Comparison of ENCODE assay signal across 9 mouse cellular contexts in genomic region chr1:13784396-13784795, GRCm38 (mm10).
DNase-seq lines count a peak whose midpoint lies in the region; ATAC-seq and TF ChIP-seq lines count a peak whose summit lies in the region.
"Had no signal": no experiment of that assay in that cellular context is flagged by ENCODE, and none has a peak within 500 bp of the region (broad histone marks: within the 10 kb centered on the region; RNA-seq: fewer than 3 reads in every experiment).

No protein-coding gene starts in this region.

- H3K36me3 ChIP-seq in heart, postnatal 0 days (replicated peaks; ENCODE audit: control insufficient read depth, insufficient read depth, low read length): no peaks in the 10 kb centered on the region
- no peaks in the 10 kb centered on the region for H3K36me3 ChIP-seq in heart, embryonic 11.5 days (ENCODE audit: control insufficient read depth, insufficient read depth, low read length)
- H3K36me3 ChIP-seq in G1E (replicated peaks): no peaks in the 10 kb centered on the region

- peak; percentile 60 for DNase-seq in heart, postnatal 0 days (ENCODE audit: low spot score)
- DNase-seq in 3T3-L1 (ENCODE audit: low read depth, low spot score): peak; percentile 85
- DNase-seq in G1E (ENCODE audit: low spot score): peak; percentile 56
- peak; percentile 13 to 50 for DNase-seq in cerebellum, postnatal 25 days
- peak; percentile 9 for DNase-seq in layer of hippocampus, adult 9-11 months
- peak; percentile 41 for DNase-seq in retina, adult 2 months (ENCODE audit: low read depth, low spot score)

- H3K27ac ChIP-seq in heart, postnatal 0 days (ENCODE audit: low read depth): no peak overlapping the region
- no peak overlapping the region for H3K27ac ChIP-seq in heart, embryonic 11.5 days (ENCODE audit: low read depth, low read length)

- no peak overlapping the region for H3K4me2 ChIP-seq in heart, postnatal 0 days (ENCODE audit: low read depth, low read length)
- H3K4me2 ChIP-seq in heart, embryonic 11.5 days: no peak overlapping the region

- no peak for TF ChIP-seq EP300 in heart, postnatal 0 days (IDR thresholded peaks at IDR 0.05; ENCODE audit: low read depth)

- H3K9me3 ChIP-seq in heart, postnatal 0 days (replicated peaks; ENCODE audit: control insufficient read depth, low read length): no peaks in the 10 kb centered on the region
- H3K9me3 ChIP-seq in heart, embryonic 11.5 days (replicated peaks; ENCODE audit: control insufficient read depth, low read length): no peaks in the 10 kb centered on the region
- H3K9me3 ChIP-seq in G1E (replicated peaks): no peaks in the 10 kb centered on the region

- H3K4me3 ChIP-seq in heart, postnatal 0 days (ENCODE audit: low read depth, low read length): no peak overlapping the region
- H3K4me3 ChIP-seq in heart, embryonic 11.5 days (ENCODE audit: low read depth, low read length): no peak overlapping the region
- no peak overlapping the region for H3K4me3 ChIP-seq in G1E (ENCODE audit: low read depth, low read length)
- H3K4me3 ChIP-seq: erythroblast, embryonic 14.5 days had no signal

- 9% methylated on average over 4 of the region's 4 CpGs for WGBS in heart, postnatal 0 days
- 8% methylated on average over 4 of the region's 4 CpGs for WGBS in heart, embryonic 11.5 days (ENCODE audit: insufficient replicate concordance)

- no peaks in the 10 kb centered on the region for H3K27me3 ChIP-seq in heart, postnatal 0 days (ENCODE audit: control insufficient read depth, insufficient read depth, low read length)
- H3K27me3 ChIP-seq in heart, embryonic 11.5 days (ENCODE audit: control insufficient read depth, insufficient read depth, low read length): no peaks in the 10 kb centered on the region
- peaks cover 3% of the 10 kb centered on the region; the same call in 1 of the 2 replicates for H3K27me3 ChIP-seq in G1E (ENCODE audit: insufficient read depth, low read length)

- no peak for ATAC-seq in heart, postnatal 0 days (ENCODE audit: insufficient read depth, low read depth)
- no peak for ATAC-seq in heart, embryonic 11.5 days (replicated peaks; ENCODE audit: insufficient number of reproducible peaks, low FRiP score, low TSS enrichment)
- no peak; the same call in 1 of the 2 replicates for ATAC-seq in G1E (ENCODE audit: extremely low read depth, insufficient number of reproducible peaks, low FRiP score, poor library complexity, severe bottlenecking)
- no peak for ATAC-seq in inflammation-experienced regulatory T-cells, adult 6 months

- peak; percentile 80 for TF ChIP-seq CTCF in heart, postnatal 0 days (IDR thresholded peaks at IDR 0.05; ENCODE audit: low read depth)
- peak; percentile 75 for TF ChIP-seq CTCF in G1E (IDR thresholded peaks at IDR 0.05; ENCODE audit: low read depth, low read length)

- no peak overlapping the region for H3K9ac ChIP-seq in heart, postnatal 0 days (replicated peaks; ENCODE audit: low read depth, low read length)
- no peak overlapping the region for H3K9ac ChIP-seq in heart, embryonic 11.5 days (ENCODE audit: low read depth, low read length)

- H3K4me1 ChIP-seq in heart, postnatal 0 days (ENCODE audit: control insufficient read depth, insufficient read depth): no peaks in the 10 kb centered on the region
- no peaks in the 10 kb centered on the region for H3K4me1 ChIP-seq in heart, embryonic 11.5 days (ENCODE audit: control insufficient read depth, insufficient read depth, low read length)
- H3K4me1 ChIP-seq in G1E (ENCODE audit: insufficient read depth, low read depth, low read length): peaks cover 2% of the 10 kb centered on the region; the same call in 1 of the 2 replicates

Comparison
In these comparisons a context has a peak if more than half of its experiments do, and no peak if none do; other contexts are left out.
1. DNase-seq: peak in every context shown above with its lines; median percentile 85 in 3T3-L1; 60 in heart, postnatal 0 days; 56 in G1E; 41 in retina, adult 2 months; 32 in cerebellum, postnatal 25 days; 9 in layer of hippocampus, adult 9-11 months.